ENCODE assay signal across 8 mouse cellular contexts in genomic region chr13:39440907-39441306, GRCm38 (mm10).
DNase-seq lines count a peak whose midpoint lies in the region; ATAC-seq and TF ChIP-seq lines count a peak whose summit lies in the region.

No protein-coding gene starts in this region.

- no peaks in the 10 kb centered on the region for H3K9me3 ChIP-seq in kidney, embryonic 16.5 days (ENCODE audit: low read length)
- no peaks in the 10 kb centered on the region for H3K9me3 ChIP-seq in liver, embryonic 13.5 days (replicated peaks)

- H3K27ac ChIP-seq in thymus, adult 2 months (ENCODE audit: control insufficient read depth, insufficient read depth, low read length) = no peak overlapping the region
- H3K27ac ChIP-seq in kidney, embryonic 16.5 days (ENCODE audit: low read length) = no peak overlapping the region
- H3K27ac ChIP-seq in liver, embryonic 13.5 days = no peak overlapping the region
- no peak overlapping the region for H3K27ac ChIP-seq in olfactory bulb, adult 2 months (ENCODE audit: insufficient read depth, low read depth, low read length)

- peak; percentile 48; the same call in 1 of the 2 replicates for TF ChIP-seq CTCF in thymus, adult 2 months (IDR thresholded peaks at IDR 0.05; ENCODE audit: borderline replicate concordance, control insufficient read depth, extremely low read depth, insufficient read depth, low read length, poor library complexity)
- TF ChIP-seq CTCF in olfactory bulb, adult 2 months (IDR thresholded peaks at IDR 0.05; ENCODE audit: insufficient read depth, low read depth, low read length) = peak; percentile 68

- H3K27me3 ChIP-seq in thymus, adult 2 months (ENCODE audit: control insufficient read depth, insufficient read depth, low read length) = no peaks in the 10 kb centered on the region
- H3K27me3 ChIP-seq in kidney, embryonic 16.5 days (ENCODE audit: insufficient read depth, low read length) = no peaks in the 10 kb centered on the region
- no peaks in the 10 kb centered on the region for H3K27me3 ChIP-seq in liver, embryonic 13.5 days

- TF ChIP-seq POLR2A in thymus, adult 2 months (IDR thresholded peaks at IDR 0.05; ENCODE audit: control insufficient read depth, extremely low read depth, insufficient read depth, low read length, poor library complexity) = no peak
- TF ChIP-seq POLR2A in olfactory bulb, adult 2 months (IDR thresholded peaks at IDR 0.05; ENCODE audit: insufficient read depth, low read depth, low read length) = no peak

- H3K4me1 ChIP-seq in thymus, adult 2 months (replicated peaks; ENCODE audit: control insufficient read depth, insufficient read depth, low read length) = no peaks in the 10 kb centered on the region
- H3K4me1 ChIP-seq in kidney, embryonic 16.5 days (ENCODE audit: insufficient read depth, low read length) = no peaks in the 10 kb centered on the region
- no peaks in the 10 kb centered on the region for H3K4me1 ChIP-seq in liver, embryonic 13.5 days (replicated peaks)
- no peaks in the 10 kb centered on the region for H3K4me1 ChIP-seq in olfactory bulb, adult 2 months (ENCODE audit: control insufficient read depth, insufficient read depth, low read length)

- H3K9ac ChIP-seq in kidney, embryonic 16.5 days (replicated peaks; ENCODE audit: low read length) = no peak overlapping the region
- H3K9ac ChIP-seq in liver, embryonic 13.5 days = no peak overlapping the region

- ATAC-seq in kidney, embryonic 16.5 days (ENCODE audit: low FRiP score, low TSS enrichment) = peak; percentile 54; the same call in 1 of the 2 replicates
- no peak for ATAC-seq in liver, embryonic 13.5 days (ENCODE audit: low read depth)

- peak; percentile 29 for DNase-seq in thymus, adult 2 months
- DNase-seq in thymus, adult 18-20 months = no peak
- DNase-seq in cerebellum, adult 9-10 months = peak; percentile 71
- DNase-seq in frontal cortex, postnatal 10 days (ENCODE audit: low spot score in 2 of 2) = peak; percentile 16 to 56
- peak; percentile 11 for DNase-seq in liver, embryonic 13.5 days
- peak; percentile 52 for DNase-seq in urinary bladder, postnatal 25 days (ENCODE audit: low spot score)

- H3K36me3 ChIP-seq in thymus, adult 2 months (ENCODE audit: control insufficient read depth, insufficient read depth, low read length) = no peaks in the 10 kb centered on the region
- no peaks in the 10 kb centered on the region for H3K36me3 ChIP-seq in kidney, embryonic 16.5 days (ENCODE audit: insufficient read depth, low read length)
- no peaks in the 10 kb centered on the region for H3K36me3 ChIP-seq in liver, embryonic 13.5 days

- H3K4me3 ChIP-seq in thymus, adult 2 months (ENCODE audit: control insufficient read depth, insufficient read depth, low read length) = no peak overlapping the region
- no peak overlapping the region for H3K4me3 ChIP-seq in kidney, embryonic 16.5 days (ENCODE audit: low read length)
- no peak overlapping the region for H3K4me3 ChIP-seq in liver, embryonic 13.5 days (replicated peaks)
- H3K4me3 ChIP-seq in olfactory bulb, adult 2 months (ENCODE audit: insufficient read depth, low read depth, low read length) = no peak overlapping the region

- no peak overlapping the region for H3K4me2 ChIP-seq in kidney, embryonic 16.5 days (replicated peaks; ENCODE audit: low read depth, low read length)
- peak overlapping the region; percentile 8; the same call in 1 of the 2 replicates for H3K4me2 ChIP-seq in liver, embryonic 13.5 days

- 9% methylated on average over 8 of the region's 8 CpGs for WGBS in thymus, adult 2 months
- WGBS in kidney, embryonic 16.5 days = 13% methylated on average over 8 of the region's 8 CpGs
- 14% methylated on average over 8 of the region's 8 CpGs for WGBS in liver, embryonic 13.5 days (ENCODE audit: insufficient replicate concordance)
- WGBS in olfactory bulb, adult 2 months = 3% methylated on average over 8 of the region's 8 CpGs

Comparison
In these comparisons a context has a peak if more than half of its experiments do, and no peak if none do; other contexts are left out.
1. DNase-seq: peak in thymus, adult 2 months (single experiment), cerebellum, adult 9-10 months (single experiment), frontal cortex, postnatal 10 days (2 of 2), liver, embryonic 13.5 days (single experiment) and urinary bladder, postnatal 25 days (single experiment); none in thymus, adult 18-20 months (0 of 2).